Mouse (Mus musculus): ENCODE measurements around the gene Map3k4. TPM values are rescaled to one million over a fixed set of nuclear protein-coding genes. Genes with fewer than 3 reads are reported as not detected.
"Not testable (repeated sequence)": the region's sequence is repeated elsewhere in the genome, so short reads cannot be mapped to it uniquely, and the experiment has no call there.

Map3k4 gene
- polyA plus RNA-seq, 1 experiment from 2014 or later, result 42.6 TPM

- ATAC-seq (replicated peaks; ENCODE audit: low FRiP score, low TSS enrichment, low read depth) (0 out of 2 replicates have a peak, but pooled peaks have one; percentile 36), DNase-seq (ENCODE audit: low spot score) (no peak)
- Histone ChIP-seq H3K4me2 (ENCODE audit: low read length) (no peak overlapping the region), H3K9me3 (ENCODE audit: control insufficient read depth, low read length) (peaks cover 2% of the 10 kb centered on the region; the same call in 1 of the 2 replicates), H3K4me1 (replicated peaks; ENCODE audit: control insufficient read depth, insufficient read depth, low read length) (peaks cover 17% of the 10 kb centered on the region), H3K27ac (ENCODE audit: low read depth) (no peak overlapping the region), H3K36me3 (ENCODE audit: control insufficient read depth, insufficient read depth, low read length) (no peaks in the 10 kb centered on the region), H3K4me3 (ENCODE audit: low read depth, low read length) (no peak overlapping the region), H3K9ac (ENCODE audit: low read length) (no peak overlapping the region), H3K27me3 (replicated peaks; ENCODE audit: control insufficient read depth, insufficient read depth, low read length) (no peaks in the 10 kb centered on the region)
- WGBS, result 32% methylated on average over 10 of the region's 10 CpGs
Observed at GRCm38 (mm10) chr17:12290735-12291134, 27.9 kb downstream of the Map3k4 start.

GRCm38 (mm10) chr17:12289836-12290235 is 28.8 kb downstream of the Map3k4 start:
- WGBS, result 74% methylated on average over 1 of the region's 1 CpGs
- DNase-seq (ENCODE audit: low spot score), result not testable (repeated sequence)

GRCm38 (mm10) chr17:12288871-12289270 is 29.7 kb downstream of the Map3k4 start:
- Histone ChIP-seq H3K27ac (ENCODE audit: low read depth) (no peak overlapping the region), H3K4me3 (ENCODE audit: low read depth, low read length) (no peak overlapping the region), H3K9ac (ENCODE audit: low read length) (no peak overlapping the region), H3K4me1 (replicated peaks; ENCODE audit: control insufficient read depth, insufficient read depth, low read length) (peaks cover 11% of the 10 kb centered on the region), H3K9me3 (ENCODE audit: control insufficient read depth, low read length) (peaks cover 2% of the 10 kb centered on the region; the same call in 1 of the 2 replicates), H3K36me3 (ENCODE audit: control insufficient read depth, insufficient read depth, low read length) (no peaks in the 10 kb centered on the region), H3K4me2 (ENCODE audit: low read length) (no peak overlapping the region), H3K27me3 (replicated peaks; ENCODE audit: control insufficient read depth, insufficient read depth, low read length) (no peaks in the 10 kb centered on the region)
- ATAC-seq (replicated peaks; ENCODE audit: low FRiP score, low TSS enrichment, low read depth) (no peak), DNase-seq (ENCODE audit: low spot score) (no peak)
- 76% methylated on average over 4 of the region's 4 CpGs for WGBS

More at GRCm38 (mm10) chr17:12289836-12290235, 28.8 kb downstream of the Map3k4 start:
- not testable (repeated sequence) for ATAC-seq (replicated peaks; ENCODE audit: low FRiP score, low TSS enrichment, low read depth); H3K27ac ChIP-seq (ENCODE audit: low read depth); H3K4me3 ChIP-seq (ENCODE audit: low read depth, low read length); H3K36me3 ChIP-seq (ENCODE audit: control insufficient read depth, insufficient read depth, low read length); H3K27me3 ChIP-seq (replicated peaks; ENCODE audit: control insufficient read depth, insufficient read depth, low read length); H3K9ac ChIP-seq (ENCODE audit: low read length); H3K9me3 ChIP-seq (ENCODE audit: control insufficient read depth, low read length); H3K4me2 ChIP-seq (ENCODE audit: low read length)
- peaks cover 14% of the 10 kb centered on the region for H3K4me1 ChIP-seq (replicated peaks; ENCODE audit: control insufficient read depth, insufficient read depth, low read length)

GRCm38 (mm10) chr17:12279810-12280209 is 38.8 kb downstream of the Map3k4 start:
- no peak for ATAC-seq (replicated peaks; ENCODE audit: low FRiP score, low TSS enrichment, low read depth)
- WGBS, result 89% methylated on average over 10 of the region's 10 CpGs
- no peaks in the 10 kb centered on the region for H3K27me3 ChIP-seq (replicated peaks; ENCODE audit: control insufficient read depth, insufficient read depth, low read length)

GRCm38 (mm10) chr17:12278073-12278472 is 40.5 kb downstream of the Map3k4 start:
- Histone ChIP-seq H3K9me3 (ENCODE audit: control insufficient read depth, low read length) (peaks cover 2% of the 10 kb centered on the region; the same call in 1 of the 2 replicates), H3K36me3 (ENCODE audit: control insufficient read depth, insufficient read depth, low read length) (peaks cover 33% of the 10 kb centered on the region), H3K27me3 (replicated peaks; ENCODE audit: control insufficient read depth, insufficient read depth, low read length) (no peaks in the 10 kb centered on the region), H3K9ac (ENCODE audit: low read length) (no peak overlapping the region), H3K4me3 (ENCODE audit: low read depth, low read length) (no peak overlapping the region), H3K4me2 (ENCODE audit: low read length) (no peak overlapping the region), H3K27ac (ENCODE audit: low read depth) (no peak overlapping the region), H3K4me1 (replicated peaks; ENCODE audit: control insufficient read depth, insufficient read depth, low read length) (no peaks in the 10 kb centered on the region)
- ATAC-seq (replicated peaks; ENCODE audit: low FRiP score, low TSS enrichment, low read depth) (no peak), DNase-seq (ENCODE audit: low spot score) (no peak)
- 63% methylated on average over 5 of the region's 5 CpGs for WGBS

More at GRCm38 (mm10) chr17:12279810-12280209, 38.8 kb downstream of the Map3k4 start:
- H3K4me2 ChIP-seq (ENCODE audit: low read length), result no peak overlapping the region
- H3K9me3 ChIP-seq (ENCODE audit: control insufficient read depth, low read length), result peaks cover 6% of the 10 kb centered on the region; the same call in 1 of the 2 replicates
- no peak overlapping the region for H3K27ac ChIP-seq (ENCODE audit: low read depth)
- H3K4me1 ChIP-seq (replicated peaks; ENCODE audit: control insufficient read depth, insufficient read depth, low read length), result no peaks in the 10 kb centered on the region
- no peak for DNase-seq (ENCODE audit: low spot score)
- H3K4me3 ChIP-seq (ENCODE audit: low read depth, low read length), result no peak overlapping the region
- H3K9ac ChIP-seq (ENCODE audit: low read length), result no peak overlapping the region
- H3K36me3 ChIP-seq (ENCODE audit: control insufficient read depth, insufficient read depth, low read length), result peaks cover 28% of the 10 kb centered on the region

GRCm38 (mm10) chr17:12277297-12277696 is 41.3 kb downstream of the Map3k4 start:
- H3K4me1 ChIP-seq (replicated peaks; ENCODE audit: control insufficient read depth, insufficient read depth, low read length), result no peaks in the 10 kb centered on the region
- no peaks in the 10 kb centered on the region for H3K9me3 ChIP-seq (ENCODE audit: control insufficient read depth, low read length)
- no peaks in the 10 kb centered on the region for H3K27me3 ChIP-seq (replicated peaks; ENCODE audit: control insufficient read depth, insufficient read depth, low read length)
- peaks cover 35% of the 10 kb centered on the region for H3K36me3 ChIP-seq (ENCODE audit: control insufficient read depth, insufficient read depth, low read length)
- DNase-seq (ENCODE audit: low spot score), result no peak
- 94% methylated on average over 4 of the region's 4 CpGs for WGBS
- no peak overlapping the region for H3K4me2 ChIP-seq (ENCODE audit: low read length)
- no peak overlapping the region for H3K9ac ChIP-seq (ENCODE audit: low read length)
- no peak overlapping the region for H3K27ac ChIP-seq (ENCODE audit: low read depth)
- no peak overlapping the region for H3K4me3 ChIP-seq (ENCODE audit: low read depth, low read length)
- ATAC-seq (replicated peaks; ENCODE audit: low FRiP score, low TSS enrichment, low read depth), result no peak

- Histone ChIP-seq H3K4me3 (ENCODE audit: low read depth, low read length) (no peak overlapping the region), H3K36me3 (ENCODE audit: control insufficient read depth, insufficient read depth, low read length) (peaks cover 41% of the 10 kb centered on the region), H3K9me3 (ENCODE audit: control insufficient read depth, low read length) (no peaks in the 10 kb centered on the region), H3K4me2 (ENCODE audit: low read length) (no peak overlapping the region), H3K27me3 (replicated peaks; ENCODE audit: control insufficient read depth, insufficient read depth, low read length) (no peaks in the 10 kb centered on the region), H3K4me1 (replicated peaks; ENCODE audit: control insufficient read depth, insufficient read depth, low read length) (no peaks in the 10 kb centered on the region), H3K27ac (ENCODE audit: low read depth) (no peak overlapping the region), H3K9ac (ENCODE audit: low read length) (no peak overlapping the region)
- ATAC-seq (replicated peaks; ENCODE audit: low FRiP score, low TSS enrichment, low read depth), result no peak
- WGBS, result 91% methylated on average over 11 of the region's 11 CpGs
- DNase-seq (ENCODE audit: low spot score), result no peak
Observed at GRCm38 (mm10) chr17:12276496-12277200, 41.9 kb downstream of the Map3k4 start.

- Histone ChIP-seq H3K4me2 (ENCODE audit: low read length) (no peak overlapping the region), H3K9me3 (ENCODE audit: control insufficient read depth, low read length) (no peaks in the 10 kb centered on the region), H3K27me3 (replicated peaks; ENCODE audit: control insufficient read depth, insufficient read depth, low read length) (no peaks in the 10 kb centered on the region), H3K27ac (ENCODE audit: low read depth) (no peak overlapping the region), H3K4me1 (replicated peaks; ENCODE audit: control insufficient read depth, insufficient read depth, low read length) (no peaks in the 10 kb centered on the region), H3K36me3 (ENCODE audit: control insufficient read depth, insufficient read depth, low read length) (peaks cover 50% of the 10 kb centered on the region), H3K9ac (ENCODE audit: low read length) (no peak overlapping the region), H3K4me3 (ENCODE audit: low read depth, low read length) (no peak overlapping the region)
- DNase-seq (ENCODE audit: low spot score), result no peak
- 87% methylated on average over 9 of the region's 9 CpGs for WGBS
- no peak for ATAC-seq (replicated peaks; ENCODE audit: low FRiP score, low TSS enrichment, low read depth)
Observed at GRCm38 (mm10) chr17:12275756-12276155, 42.8 kb downstream of the Map3k4 start.

- Histone ChIP-seq H3K4me3 (ENCODE audit: low read depth, low read length) (no peak overlapping the region), H3K9ac (ENCODE audit: low read length) (no peak overlapping the region), H3K9me3 (ENCODE audit: control insufficient read depth, low read length) (no peaks in the 10 kb centered on the region), H3K4me1 (replicated peaks; ENCODE audit: control insufficient read depth, insufficient read depth, low read length) (no peaks in the 10 kb centered on the region), H3K27me3 (replicated peaks; ENCODE audit: control insufficient read depth, insufficient read depth, low read length) (no peaks in the 10 kb centered on the region), H3K27ac (ENCODE audit: low read depth) (no peak overlapping the region), H3K36me3 (ENCODE audit: control insufficient read depth, insufficient read depth, low read length) (peaks cover 64% of the 10 kb centered on the region), H3K4me2 (ENCODE audit: low read length) (no peak overlapping the region)
- DNase-seq (ENCODE audit: low spot score) (no peak), ATAC-seq (replicated peaks; ENCODE audit: low FRiP score, low TSS enrichment, low read depth) (no peak)
- 81% methylated on average over 5 of the region's 5 CpGs for WGBS
Observed at GRCm38 (mm10) chr17:12273032-12273431, 45.6 kb downstream of the Map3k4 start.

Measured in intestine, embryonic 14.5 days (tissue).